Comparison of ENCODE assay signal across 7 mouse cellular contexts in genomic region chr8:126516620-126517577, GRCm38 (mm10). TPM values are rescaled to one million over a fixed set of nuclear protein-coding genes. Genes with fewer than 3 reads are reported as not detected.
DNase-seq lines count a peak whose midpoint lies in the region; ATAC-seq and TF ChIP-seq lines count a peak whose summit lies in the region.

No protein-coding gene starts in this region.

- H3K4me3 ChIP-seq in bone marrow macrophage, adult 2 months (ENCODE audit: insufficient read depth, low read length) = no peak overlapping the region
- H3K4me3 ChIP-seq in embryonic facial prominence, embryonic 13.5 days = peak overlapping the region; percentile 24
- H3K4me3 ChIP-seq in kidney, adult 2 months (ENCODE audit: insufficient read depth, low read depth, low read length) = peak overlapping the region; percentile 4; the same call in 1 of the 2 replicates
- peak overlapping the region; percentile 7; the same call in 1 of the 2 replicates for H3K4me3 ChIP-seq in limb, embryonic 11.5 days (ENCODE audit: low read depth, low read length)
- peak overlapping the region; percentile 24 for H3K4me3 ChIP-seq in midbrain, embryonic 13.5 days (replicated peaks)
- H3K4me3 ChIP-seq in small intestine, adult 2 months (ENCODE audit: low read depth, low read length) = peak overlapping the region; percentile 26

- no peak for TF ChIP-seq CTCF in bone marrow macrophage, adult 2 months (IDR thresholded peaks at IDR 0.05; ENCODE audit: low read depth, low read length)
- TF ChIP-seq CTCF in kidney, adult 2 months (conservative IDR thresholded peaks at IDR 0.05; ENCODE audit: insufficient read depth, insufficient read length, low read depth, low read length) = 0 out of 2 replicates have a peak, but pooled peaks have one; percentile 3
- TF ChIP-seq CTCF in small intestine, adult 2 months (IDR thresholded peaks at IDR 0.05; ENCODE audit: extremely low read depth, insufficient read length, insufficient replicate concordance, low read depth, low read length) = no peak

- H3K36me3 ChIP-seq in embryonic facial prominence, embryonic 13.5 days = no peaks in the 10 kb centered on the region
- H3K36me3 ChIP-seq in kidney, adult 2 months (ENCODE audit: control insufficient read depth, insufficient read depth, low read length) = no peaks in the 10 kb centered on the region
- H3K36me3 ChIP-seq in limb, embryonic 11.5 days (ENCODE audit: control insufficient read depth, insufficient read depth, low read length) = no peaks in the 10 kb centered on the region
- no peaks in the 10 kb centered on the region for H3K36me3 ChIP-seq in midbrain, embryonic 13.5 days
- H3K36me3 ChIP-seq in small intestine, adult 2 months (ENCODE audit: control insufficient read depth, insufficient read depth, low read length) = no peaks in the 10 kb centered on the region

- no peaks in the 10 kb centered on the region for H3K9me3 ChIP-seq in embryonic facial prominence, embryonic 13.5 days
- H3K9me3 ChIP-seq in limb, embryonic 11.5 days (ENCODE audit: control insufficient read depth, low read length) = no peaks in the 10 kb centered on the region; the same call in 1 of the 2 replicates
- no peaks in the 10 kb centered on the region for H3K9me3 ChIP-seq in midbrain, embryonic 13.5 days

- peaks cover 14% of the 10 kb centered on the region for H3K4me1 ChIP-seq in bone marrow macrophage, adult 2 months (ENCODE audit: control insufficient read depth, insufficient read depth, low read length)
- H3K4me1 ChIP-seq in embryonic facial prominence, embryonic 13.5 days = peaks cover 14% of the 10 kb centered on the region
- H3K4me1 ChIP-seq in kidney, adult 2 months (ENCODE audit: control insufficient read depth, insufficient read depth, low read length) = no peaks in the 10 kb centered on the region
- no peaks in the 10 kb centered on the region for H3K4me1 ChIP-seq in limb, embryonic 11.5 days (ENCODE audit: control insufficient read depth, insufficient read depth, low read length)
- H3K4me1 ChIP-seq in midbrain, embryonic 13.5 days (replicated peaks) = peaks cover 27% of the 10 kb centered on the region
- peaks cover 17% of the 10 kb centered on the region for H3K4me1 ChIP-seq in small intestine, adult 2 months (ENCODE audit: control insufficient read depth, insufficient read depth, insufficient read length, low read length)

- no peaks in the 10 kb centered on the region for H3K27me3 ChIP-seq in embryonic facial prominence, embryonic 13.5 days
- H3K27me3 ChIP-seq in kidney, adult 2 months (replicated peaks; ENCODE audit: control insufficient read depth, insufficient read depth, low read length) = no peaks in the 10 kb centered on the region
- H3K27me3 ChIP-seq in limb, embryonic 11.5 days (ENCODE audit: control insufficient read depth, insufficient read depth, low read length) = no peaks in the 10 kb centered on the region
- no peaks in the 10 kb centered on the region for H3K27me3 ChIP-seq in midbrain, embryonic 13.5 days
- H3K27me3 ChIP-seq in small intestine, adult 2 months (ENCODE audit: control insufficient read depth, insufficient read depth, low read length) = no peaks in the 10 kb centered on the region

- 15% methylated on average over 27 of the region's 27 CpGs for WGBS in embryonic facial prominence, embryonic 13.5 days
- WGBS in kidney, adult 2 months = 7% methylated on average over 27 of the region's 27 CpGs
- 23% methylated on average over 27 of the region's 27 CpGs for WGBS in limb, embryonic 11.5 days
- WGBS in midbrain, embryonic 13.5 days = 4% methylated on average over 27 of the region's 27 CpGs
- WGBS in small intestine, adult 2 months = 7% methylated on average over 27 of the region's 27 CpGs

- H3K27ac ChIP-seq in bone marrow macrophage, adult 2 months (ENCODE audit: insufficient read depth, low read depth, low read length) = peak overlapping the region; percentile 12; the same call in 1 of the 2 replicates
- peak overlapping the region; percentile 39; the same call in 1 of the 2 replicates for H3K27ac ChIP-seq in embryonic facial prominence, embryonic 13.5 days
- peak overlapping the region; percentile 67 for H3K27ac ChIP-seq in kidney, adult 2 months (ENCODE audit: insufficient read depth, low read depth, low read length)
- no peak overlapping the region for H3K27ac ChIP-seq in limb, embryonic 11.5 days (replicated peaks; ENCODE audit: low read depth, low read length)
- H3K27ac ChIP-seq in midbrain, embryonic 13.5 days = peak overlapping the region; percentile 85
- peak overlapping the region; percentile 38 for H3K27ac ChIP-seq in small intestine, adult 2 months (ENCODE audit: insufficient read depth, low read depth, low read length)

- DNase-seq in heart, adult 11 months = peak; percentile 100
- DNase-seq in kidney, adult 2 months = peak; percentile 96
- DNase-seq in limb, embryonic 11.5 days (ENCODE audit: low spot score) = peak; percentile 59

- no peak for TF ChIP-seq POLR2A in bone marrow macrophage, adult 2 months (IDR thresholded peaks at IDR 0.05; ENCODE audit: borderline replicate concordance, low read depth, low read length)
- no peak for TF ChIP-seq POLR2A in kidney, adult 2 months (IDR thresholded peaks at IDR 0.05; ENCODE audit: low read depth, low read length)
- TF ChIP-seq POLR2A in small intestine, adult 2 months (IDR thresholded peaks at IDR 0.05; ENCODE audit: low read depth, low read length) = no peak

- ATAC-seq in embryonic facial prominence, embryonic 13.5 days (ENCODE audit: insufficient number of reproducible peaks, insufficient read depth, low FRiP score, low TSS enrichment, low read depth) = no peak
- ATAC-seq in limb, embryonic 11.5 days (ENCODE audit: insufficient number of reproducible peaks, low FRiP score, low TSS enrichment, low read depth) = no peak; the same call in 1 of the 2 replicates
- ATAC-seq in midbrain, embryonic 13.5 days = peak; percentile 89

- peak overlapping the region; percentile 55 for H3K4me2 ChIP-seq in embryonic facial prominence, embryonic 13.5 days
- peak overlapping the region; percentile 31 for H3K4me2 ChIP-seq in limb, embryonic 11.5 days (ENCODE audit: low read depth, severe bottlenecking)
- peak overlapping the region; percentile 55 for H3K4me2 ChIP-seq in midbrain, embryonic 13.5 days (replicated peaks)

- peak overlapping the region; percentile 47; the same call in 1 of the 2 replicates for H3K9ac ChIP-seq in embryonic facial prominence, embryonic 13.5 days
- H3K9ac ChIP-seq in limb, embryonic 11.5 days (ENCODE audit: low read length) = peak overlapping the region; percentile 24; the same call in 1 of the 2 replicates
- peak overlapping the region; percentile 45; the same call in 1 of the 2 replicates for H3K9ac ChIP-seq in midbrain, embryonic 13.5 days (replicated peaks)

RNA-seq across cellular contexts. Expression of gene Tarbp1, which starts 42.0 kb away (rescaled TPM):
- 1.7 and 2.1 TPM in 2 replicates for polyA plus RNA-seq in bone marrow macrophage, adult 2 months (2012; ENCODE audit: insufficient read depth, insufficient read length, missing spikeins)
- 3.1 and 3.3 TPM in 2 replicates for polyA plus RNA-seq in embryonic facial prominence, embryonic 13.5 days (2015; fragmentation: Nextera tagmentation; extraction: Ambion mirVana)
- polyA plus RNA-seq in kidney, adult 2 months (2012; rRNA removed) = 2.7 and 3.2 TPM in 2 replicates
- polyA plus RNA-seq in limb, embryonic 11.5 days (2014; fragmentation: Nextera tagmentation; extraction: Ambion mirVana) = 3.8 and 4.1 TPM in 2 replicates
- 1.8 TPM in 2 replicates for polyA plus RNA-seq in midbrain, embryonic 13.5 days (2015; fragmentation: Nextera tagmentation; extraction: Ambion mirVana)
- 1.3 and 1.7 TPM in 2 replicates for polyA plus RNA-seq in small intestine, adult 2 months (2012; rRNA removed)
